Mouse (Mus musculus): ENCODE data around the gene Kdm5b.

The Kdm5b gene

GRCm38 (mm10) chr1:134549632-134550132 lies 10.3 kb upstream of the Kdm5b start, which contains the start of gene Mgat4e:
Gene Mgat4e (minus strand): TSS chr1:134549682.
- no peak for DNase-seq (ENCODE audit: low spot score)

DNA sequence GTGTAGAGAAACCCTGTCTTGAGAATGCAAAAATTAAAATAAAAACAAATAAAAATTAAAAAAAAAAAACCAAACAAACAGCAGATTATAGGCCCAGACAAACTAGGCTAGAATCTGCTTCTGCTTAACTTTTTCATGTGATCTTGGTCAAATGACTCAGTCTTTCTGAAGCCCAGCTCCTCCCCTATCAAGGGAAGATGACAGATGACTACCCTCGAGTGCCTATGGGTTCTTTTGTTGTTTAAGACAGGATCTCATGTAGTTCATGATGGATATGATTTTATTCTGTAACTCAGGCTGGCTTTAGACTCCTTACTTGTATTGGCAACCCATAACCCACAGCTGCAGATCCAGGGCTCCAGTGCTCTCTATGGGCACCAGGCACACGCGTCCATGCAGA lies 8.1 kb upstream of the Kdm5b start:
- DNase-seq (ENCODE audit: low spot score): no peak

DNA sequence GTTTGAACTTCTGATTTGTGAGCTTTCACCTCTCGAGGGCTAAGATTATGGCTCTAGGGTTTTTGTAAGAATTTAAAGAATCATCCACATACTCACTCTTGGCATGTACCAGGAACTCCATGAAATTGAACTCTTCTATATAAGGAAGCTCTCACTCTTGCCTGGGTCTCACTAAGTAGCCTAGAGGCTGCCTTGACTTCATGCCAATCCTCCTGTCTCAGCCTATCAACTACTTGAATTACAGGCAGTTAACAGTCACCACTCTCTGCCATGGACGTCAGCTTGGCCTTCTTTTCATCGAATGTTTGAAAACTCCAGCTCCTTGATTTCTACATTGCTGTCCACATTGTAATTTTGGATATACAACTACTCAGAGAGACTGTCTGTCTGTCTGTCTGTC lies 7.6 kb upstream of the Kdm5b start:
- DNase-seq (ENCODE audit: low spot score): no peak

DNA sequence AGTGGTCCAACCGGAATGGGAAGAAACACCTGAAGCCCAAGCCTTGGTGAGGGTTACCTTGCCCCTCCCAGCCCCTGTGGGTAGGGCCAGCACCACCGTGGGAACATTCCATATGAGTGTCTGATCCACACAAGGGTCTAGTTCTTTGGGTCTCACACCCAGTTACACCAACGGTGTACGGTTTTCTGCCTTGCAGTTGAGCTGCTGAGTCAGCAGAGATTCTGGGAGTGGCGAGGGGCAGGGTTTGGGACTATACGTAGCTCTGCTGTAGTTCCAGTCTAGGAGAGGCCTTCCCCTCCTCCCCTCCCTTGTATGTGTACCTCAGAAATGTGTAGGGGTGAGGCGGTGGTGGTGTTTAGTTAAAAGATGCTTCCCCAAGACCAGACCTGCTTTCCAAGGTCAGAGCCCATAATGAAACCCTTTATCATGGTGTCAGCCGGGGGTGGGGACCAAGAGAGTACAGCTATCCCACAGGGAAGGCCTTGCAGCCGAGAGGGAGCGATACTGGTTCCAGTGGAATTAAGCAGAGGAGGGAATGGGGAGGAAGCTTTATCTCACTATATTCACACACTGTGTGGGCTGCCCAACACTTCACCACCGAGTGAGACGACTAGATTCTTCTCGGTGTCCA lies 4.6 kb upstream of the Kdm5b start:
- no peak for DNase-seq (ENCODE audit: low spot score)

- DNase-seq (ENCODE audit: low spot score): peak; percentile 40
These were observed 3.9 kb upstream of the Kdm5b start for GRCm38 (mm10) chr1:134555871-134556670.

- DNase-seq (ENCODE audit: low spot score): peak; percentile 96
These were observed 3.2 kb upstream of the Kdm5b start for GRCm38 (mm10) chr1:134556671-134557218.

GRCm38 (mm10) chr1:134558511-134558910 lies 1.5 kb upstream of the Kdm5b start:
- DNase-seq (ENCODE audit: low spot score): no peak

GRCm38 (mm10) chr1:134559226-134559625 lies 745 bp upstream of the Kdm5b start:
- no peak for DNase-seq (ENCODE audit: low spot score)

DNA sequence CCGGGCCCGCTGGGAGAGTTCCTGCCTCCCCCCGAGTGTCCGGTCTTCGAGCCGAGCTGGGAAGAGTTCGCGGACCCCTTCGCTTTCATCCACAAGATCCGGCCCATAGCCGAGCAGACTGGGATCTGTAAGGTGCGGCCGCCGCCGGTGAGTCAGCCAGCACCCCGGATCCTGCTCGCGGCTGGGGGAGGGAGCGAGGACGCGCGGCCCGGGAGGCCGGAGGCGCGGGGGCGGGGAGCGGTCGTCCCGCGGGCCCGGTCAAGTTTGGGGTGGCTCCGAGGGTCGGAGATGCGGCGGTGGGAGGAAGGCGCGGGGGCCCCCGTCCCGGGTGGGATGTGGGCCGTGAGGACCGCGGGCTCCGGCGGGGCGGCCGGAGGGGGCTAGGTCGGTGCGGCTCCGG lies 425 bp downstream of the Kdm5b start:
- DNase-seq (ENCODE audit: low spot score): no peak

DNA sequence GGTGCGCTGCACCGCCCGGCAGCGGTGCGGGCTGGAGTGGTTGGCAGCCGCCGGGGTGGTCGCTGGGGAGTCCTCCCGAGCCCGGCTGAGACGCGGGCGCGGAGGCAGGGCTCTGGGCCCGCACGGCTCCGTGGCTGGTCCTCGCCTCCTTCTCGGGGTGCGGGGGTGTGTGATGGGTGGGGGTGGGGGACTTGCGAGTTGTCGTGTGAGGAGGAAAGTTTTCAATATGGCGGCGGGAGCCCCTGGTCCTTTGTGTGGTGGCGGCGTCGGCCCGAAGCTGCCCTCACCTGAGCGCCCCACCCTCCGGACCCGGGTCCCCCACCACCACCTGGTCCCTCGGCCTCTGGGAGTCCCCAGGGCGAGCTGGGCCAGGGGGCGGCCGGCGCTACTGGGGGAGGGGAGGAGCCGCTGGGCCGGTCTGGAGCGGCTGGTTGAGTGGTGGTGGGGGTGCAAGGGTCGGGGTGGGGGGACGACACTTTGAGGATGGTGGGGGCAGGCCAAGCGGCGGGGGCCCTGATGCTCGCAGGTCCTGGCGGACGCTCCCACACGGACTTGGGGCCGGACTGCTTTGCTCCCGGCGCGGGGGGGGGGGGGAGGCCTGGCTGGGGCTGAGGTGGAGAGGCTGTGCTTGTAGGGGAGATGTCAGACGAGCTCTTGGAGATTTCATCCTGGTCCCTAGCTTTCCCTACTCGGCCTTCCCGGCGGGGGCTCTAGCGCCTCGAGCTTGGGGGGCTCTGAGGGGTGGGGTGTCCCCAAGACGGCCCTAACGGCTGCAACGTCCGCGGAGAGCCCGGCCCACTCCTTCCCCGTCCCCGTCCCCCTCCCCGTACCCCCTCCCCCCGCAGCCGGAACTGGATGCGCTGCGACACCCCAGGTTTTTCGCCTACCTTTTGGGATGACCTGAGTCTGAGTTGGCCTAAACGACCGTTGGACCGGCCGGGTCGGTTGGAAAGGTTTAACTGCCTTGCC lies 1.1 kb downstream of the Kdm5b start:
- DNase-seq (ENCODE audit: low spot score): peak; percentile 60

DNA sequence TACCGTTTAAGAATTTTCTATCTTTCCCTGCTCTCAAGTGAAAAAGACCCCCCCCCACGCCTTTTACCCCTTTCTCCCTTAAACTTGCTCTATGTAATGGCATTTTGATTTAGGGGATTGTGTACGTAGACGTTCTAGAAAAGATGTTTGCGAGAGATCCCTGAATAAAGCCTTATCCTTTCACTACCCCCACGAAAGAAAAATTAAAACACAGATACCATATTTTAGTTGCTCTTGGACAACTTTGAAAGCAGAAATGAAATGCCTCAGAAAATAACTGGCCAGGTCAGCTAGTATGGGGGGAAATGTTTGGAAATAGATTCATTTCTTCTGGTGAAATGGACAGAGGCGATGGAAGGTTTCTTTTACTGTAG lies 1.8 kb downstream of the Kdm5b start:
- DNase-seq (ENCODE audit: low spot score): no peak

DNA sequence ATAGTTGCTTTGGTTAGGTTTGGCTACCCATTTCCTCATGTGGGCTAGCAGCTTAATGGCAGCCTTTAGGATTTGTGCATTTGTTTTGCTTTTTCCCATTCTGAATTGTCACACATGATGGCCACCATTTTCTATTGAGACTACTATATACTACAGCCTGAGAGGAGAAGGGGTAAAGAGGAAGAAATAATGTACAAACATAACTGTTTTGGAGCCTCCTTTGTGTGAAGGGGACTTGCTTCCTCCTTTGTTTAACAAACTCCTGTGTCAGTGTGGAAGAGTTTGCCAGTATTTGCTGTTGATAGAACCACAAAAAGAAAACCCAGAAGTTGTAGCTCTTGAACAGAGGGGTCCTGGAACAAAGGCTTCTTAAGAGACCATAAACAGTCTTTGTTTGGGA lies 2.5 kb downstream of the Kdm5b start:
- DNase-seq (ENCODE audit: low spot score): no peak

DNA sequence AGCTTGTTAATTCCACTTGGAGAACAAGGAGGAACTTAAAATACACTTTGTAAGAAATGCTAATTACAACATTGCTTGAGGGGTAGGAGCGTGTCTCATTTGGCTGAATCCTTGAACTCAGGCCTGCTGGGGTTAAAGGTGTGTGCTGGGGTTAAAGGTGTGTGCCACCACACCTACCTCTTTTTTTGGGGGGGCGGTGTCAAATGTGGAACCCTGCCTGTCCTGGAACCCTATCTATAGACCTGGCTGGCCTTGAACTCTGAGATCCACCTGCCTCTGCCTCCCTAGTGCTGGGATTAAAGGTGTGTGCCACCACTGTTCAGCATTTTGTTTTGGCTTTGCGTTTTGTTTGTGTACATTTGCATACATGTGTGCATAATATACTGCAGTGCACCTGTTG lies 3.8 kb downstream of the Kdm5b start:
- DNase-seq (ENCODE audit: low spot score): no peak

- no peak for DNase-seq (ENCODE audit: low spot score)
These were observed 7.5 kb downstream of the Kdm5b start for GRCm38 (mm10) chr1:134567511-134567910.

DNA sequence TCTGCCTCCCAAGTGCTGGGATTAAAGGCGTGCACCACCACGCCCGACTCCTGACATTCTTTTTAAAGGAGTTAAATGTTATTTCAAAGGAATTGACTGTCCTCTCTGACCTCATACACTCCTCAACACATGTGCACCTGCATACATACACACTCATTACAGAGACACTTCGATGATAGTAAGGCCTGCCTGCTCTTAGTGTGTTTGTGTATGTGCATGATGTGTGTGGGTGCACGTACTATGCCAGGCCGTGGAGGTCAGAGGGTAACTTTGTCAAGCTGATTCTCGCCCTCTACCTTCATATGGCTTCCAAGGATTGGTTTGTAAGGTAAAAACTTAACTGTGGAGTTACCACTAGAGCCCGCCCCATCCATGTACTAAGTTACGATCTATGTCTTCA lies 10.2 kb downstream of the Kdm5b start:
- no peak for DNase-seq (ENCODE audit: low spot score)

DNA sequence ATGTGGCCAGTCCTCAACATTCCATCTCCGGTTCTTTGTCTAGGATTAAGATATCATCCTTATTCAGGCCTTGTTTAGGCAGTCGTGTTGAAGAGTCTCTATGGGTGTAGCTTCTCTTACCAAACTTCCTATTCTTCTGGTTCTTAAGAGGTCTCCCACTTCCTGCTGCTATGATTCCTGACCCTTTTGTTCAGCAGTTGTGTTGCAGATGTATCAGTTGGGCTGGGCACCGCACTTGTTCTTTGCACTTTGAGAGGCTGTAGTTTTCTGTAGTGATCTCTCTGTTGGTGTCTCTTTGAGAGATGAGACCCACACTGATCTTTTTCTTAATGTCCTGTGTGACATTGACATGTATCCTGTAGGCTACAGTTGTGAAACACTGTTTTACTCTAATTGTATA lies 10.7 kb downstream of the Kdm5b start:
- no peak for DNase-seq (ENCODE audit: low spot score)

DNA sequence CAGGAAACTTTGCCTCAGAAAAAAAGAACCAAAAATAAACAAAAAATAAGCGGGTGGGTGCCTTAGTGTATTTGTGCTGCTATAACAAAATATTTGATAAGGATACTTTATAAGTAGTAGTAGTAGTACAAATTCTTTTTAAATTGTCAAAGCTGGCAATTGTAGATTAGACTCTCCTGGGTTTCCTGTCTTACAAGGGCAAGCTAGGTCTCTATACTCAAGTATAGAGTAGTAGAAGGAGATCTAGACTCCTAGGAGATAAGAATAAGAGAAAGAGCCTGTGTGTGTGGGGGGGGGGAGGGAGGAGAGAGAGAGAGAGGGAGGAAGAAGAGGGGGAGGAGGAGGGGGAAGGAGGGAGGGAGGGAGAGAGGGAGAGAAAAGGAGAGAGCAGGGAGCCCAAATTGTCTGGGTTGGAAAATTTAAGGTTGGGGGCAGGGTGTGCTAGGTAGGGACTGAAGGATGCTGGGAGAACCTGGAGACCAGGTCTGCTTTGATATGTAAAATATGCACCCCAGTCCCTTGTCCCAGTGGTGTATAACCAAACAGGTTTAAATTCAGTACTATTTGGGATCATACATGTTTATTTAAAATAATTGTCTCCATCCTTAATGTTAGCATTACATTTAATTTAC lies 13.4 kb downstream of the Kdm5b start:
- no peak for DNase-seq (ENCODE audit: low spot score)

DNA sequence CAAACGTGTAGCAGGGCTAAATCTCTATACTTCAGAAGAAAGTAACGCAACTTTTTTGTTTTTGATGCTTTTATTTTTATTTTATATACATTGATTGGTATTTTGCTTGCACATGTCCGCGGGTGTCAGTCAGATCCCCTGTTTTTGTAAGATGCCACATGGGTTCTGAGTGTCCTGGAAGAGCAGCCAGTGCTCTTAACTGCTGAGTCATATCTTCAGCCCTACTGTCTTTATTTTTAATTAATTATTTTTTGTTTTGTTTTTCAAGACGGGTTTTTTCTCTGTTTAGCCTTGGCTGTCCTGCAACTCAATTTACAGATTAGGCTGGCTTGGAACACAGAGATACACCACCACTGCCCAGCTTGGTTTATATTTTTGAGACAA lies 14.0 kb downstream of the Kdm5b start:
- no peak for DNase-seq (ENCODE audit: low spot score)

DNA sequence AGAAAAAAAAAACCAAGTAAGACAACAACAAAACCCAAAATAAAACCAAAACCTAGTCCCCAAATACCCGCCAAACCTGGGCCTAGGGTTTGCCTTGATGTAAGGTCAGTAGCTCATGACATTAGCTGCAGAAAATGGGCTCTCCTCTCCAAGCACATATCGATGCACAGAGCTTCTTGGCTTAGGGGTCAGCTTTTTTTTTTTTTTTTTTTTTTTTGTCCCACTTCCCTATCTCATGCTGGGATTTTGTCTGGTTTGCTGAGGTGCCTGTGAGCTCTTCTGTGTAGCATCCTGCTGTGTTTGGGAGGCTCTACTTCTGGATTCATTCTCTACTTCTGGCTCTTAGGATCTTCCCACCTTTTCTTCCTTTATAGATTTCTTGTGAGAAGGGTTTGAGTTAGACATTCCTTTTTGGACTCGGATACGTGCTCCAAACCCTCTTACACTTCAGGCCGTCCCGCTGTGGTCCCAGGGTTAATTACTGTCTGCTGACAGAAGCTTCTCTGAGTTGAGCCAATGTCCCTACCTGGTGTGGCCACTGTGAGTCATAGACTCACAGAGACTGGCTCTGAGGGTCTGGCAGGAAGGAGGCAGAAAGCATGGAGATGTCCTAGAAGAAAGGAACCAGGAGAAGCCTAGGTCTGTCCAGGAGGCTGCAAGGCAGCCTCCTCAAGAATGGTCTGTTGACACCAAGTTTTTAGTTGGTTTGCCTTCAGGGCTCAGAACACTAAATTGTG lies 17.6 kb downstream of the Kdm5b start:
- no peak for DNase-seq (ENCODE audit: low spot score)

DNA sequence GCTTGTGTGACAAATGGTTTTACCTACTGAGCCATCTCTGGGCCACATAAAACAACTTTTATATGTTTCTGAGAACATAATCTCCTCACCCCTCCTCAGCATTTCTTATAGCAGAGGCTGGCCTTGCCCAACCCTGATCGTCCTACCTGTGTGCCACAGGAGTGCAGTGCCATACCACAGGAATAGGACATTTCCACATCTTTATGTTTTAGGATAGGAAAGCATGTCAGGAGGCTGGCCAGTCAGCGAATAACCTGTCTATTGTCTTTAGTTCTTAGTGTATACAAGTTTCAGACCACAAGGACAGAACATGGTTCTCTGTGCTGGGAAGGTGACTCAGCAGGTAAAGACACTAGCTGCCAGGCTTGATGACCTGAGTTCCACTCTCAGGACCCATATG lies 20.8 kb downstream of the Kdm5b start:
- DNase-seq (ENCODE audit: low spot score): no peak

- no peak for DNase-seq (ENCODE audit: low spot score)
These were observed 23.6 kb downstream of the Kdm5b start for GRCm38 (mm10) chr1:134583560-134583959.

Data from yolk sac, embryonic 10.5 days (tissue).